Mouse (Mus musculus): ENCODE data around the gene Dis3l2.

DNA sequence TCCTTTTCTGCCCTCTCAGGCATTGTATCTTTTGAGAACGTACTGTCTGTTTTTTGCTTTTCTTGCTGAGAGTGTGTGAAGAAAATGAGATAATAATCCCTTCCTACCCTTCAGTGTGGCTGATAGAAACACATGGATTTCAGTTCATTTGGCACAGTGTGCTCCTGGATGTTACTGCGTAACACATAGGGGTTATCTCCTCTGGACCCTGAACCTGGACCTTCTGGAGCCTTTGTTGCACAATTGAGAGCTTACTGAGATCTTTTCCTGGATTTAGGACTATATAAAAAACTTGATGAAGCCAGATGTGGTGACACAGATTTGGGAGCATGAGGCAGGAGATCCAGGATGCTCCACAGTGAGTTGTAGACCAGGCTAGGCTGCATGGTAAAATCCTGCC lies 175.9 kb downstream of the Dis3l2 start:
- TF ChIP-seq CTCF (IDR thresholded peaks at IDR 0.05; ENCODE audit: low read depth) (no peak), EP300 (IDR thresholded peaks at IDR 0.05; ENCODE audit: low read depth) (no peak)
